Mouse (Mus musculus) lung, adult 2 months (tissue): ENCODE results near the gene Ficd.
"Not testable (repeated sequence)": the region's sequence is repeated elsewhere in the genome, so short reads cannot be mapped to it uniquely, and the experiment has no call there.

ENCODE experiments used
- CTCF ChIP-seq: fragments of 200-500 bp; IDR thresholded peaks from 2 replicates; pipeline ENCODE4 v1.5.1; 2011; ENCODE audit warnings: mild to moderate bottlenecking, low read length, control low read depth; ENCODE audit not compliant: insufficient read depth
- POLR2A ChIP-seq: fragments of 200-500 bp; IDR thresholded peaks from 2 replicates; pipeline ENCODE4 v1.6.1; 2011; ENCODE audit warnings: low read depth, mild to moderate bottlenecking, control low read depth, low read length, borderline replicate concordance; ENCODE audit errors: extremely low read depth

- not testable (repeated sequence) for TF ChIP-seq CTCF, POLR2A
Observed at GRCm38 (mm10) chr5:113784104-113784503, 48.5 kb downstream of the Ficd start.
